Mouse (Mus musculus) neural tube, embryonic 11.5 days (tissue): ENCODE results near the gene Gdap1l1. TPM values are rescaled to one million over a fixed set of nuclear protein-coding genes. Genes with fewer than 3 reads are reported as not detected.
A peak's percentile ranks its signal among the peaks of the same experiment; 100 is the strongest.

Source experiments
- ATAC-seq: fragments of 200-750 bp; cut with Nextera tagmentation; 2 replicates; pipeline ENCODE4 v1.8.0; 2017; ENCODE audit warnings: moderate number of reproducible peaks, mild to moderate bottlenecking, moderate TSS enrichment, moderate library complexity; ENCODE audit not compliant: insufficient read depth, low FRiP score, low TSS enrichment
- DNase-seq: peaks from one replicate; pipeline ENCODE4 v3.0.0-alpha.2; 2015; ENCODE audit warnings: low spot score
- H3K27ac ChIP-seq: fragments of 300-500 bp; sonication (generic); 2 replicates; pipeline ENCODE4 v1.5.1; 2014; ENCODE audit warnings: low read depth, mild to moderate bottlenecking, low read length
- H3K27me3 ChIP-seq: fragments of 300-500 bp; sonication (generic); 2 replicates; pipeline ENCODE4 v1.6.1; 2014; ENCODE audit warnings: mild to moderate bottlenecking, low read length, mixed read lengths; ENCODE audit not compliant: control insufficient read depth, insufficient read depth
- H3K36me3 ChIP-seq: fragments of 300-500 bp; sonication (generic); 2 replicates; pipeline ENCODE4 v1.6.1; 2014; ENCODE audit warnings: mild to moderate bottlenecking, low read length, moderate library complexity, mixed read lengths; ENCODE audit not compliant: control insufficient read depth, insufficient read depth
- H3K4me1 ChIP-seq: fragments of 300-500 bp; sonication (generic); 2 replicates; pipeline ENCODE4 v1.6.1; 2014; ENCODE audit warnings: low read length, mixed read lengths; ENCODE audit not compliant: control insufficient read depth, insufficient read depth
- H3K4me2 ChIP-seq: fragments of 300-500 bp; sonication (generic); 2 replicates; pipeline ENCODE4 v1.6.1; 2014; ENCODE audit warnings: low read depth, mild to moderate bottlenecking, moderate library complexity
- H3K4me3 ChIP-seq: fragments of 300-500 bp; sonication (generic); 2 replicates; pipeline ENCODE4 v1.5.1; 2014; ENCODE audit warnings: low read depth, low read length
- H3K9ac ChIP-seq: fragments of 300-500 bp; sonication (generic); 2 replicates; pipeline ENCODE4 v1.6.1; 2014; ENCODE audit warnings: mild to moderate bottlenecking, low read length
- H3K9me3 ChIP-seq: fragments of 300-500 bp; sonication (generic); 2 replicates; pipeline ENCODE4 v1.6.1; 2016; ENCODE audit warnings: low read length; ENCODE audit not compliant: control insufficient read depth
- WGBS: fragments of 180-500 bp; shearing (Covaris S2); extraction: QIAGEN DNeasy Blood & Tissue Kit; methylation state at CpG from one replicate; pipeline ENCODE4 v1.1.7; 2014; 5-methylcytosine and 5-hydroxymethylcytosine counted together
- polyA plus RNA-seq: library from polyadenylated mRNA; unstranded; fragments of >200 nt; fragmentation: Nextera tagmentation; extraction: Ambion mirVana; gene quantifications from 2 replicates; pipeline ENCODE4 v1.2.1, GENCODE M21; 2014

The Gdap1l1 gene
- 50.4 and 53.8 TPM in 2 replicates for polyA plus RNA-seq

- DNase-seq = peak; percentile 79
- peak within 1 kb of the TSS; percentile 64 for H3K4me3 ChIP-seq
- peak within 1 kb of the TSS; percentile 82 for H3K9ac ChIP-seq
- H3K27me3 ChIP-seq = no peaks in the 10 kb centered on the region; the same call in 1 of the 2 replicates
- H3K4me1 ChIP-seq = no peaks in the 10 kb centered on the region
- no peaks in the 10 kb centered on the region for H3K9me3 ChIP-seq
- peak within 1 kb of the TSS; percentile 37; the same call in 1 of the 2 replicates for H3K27ac ChIP-seq
- no peaks in the 10 kb centered on the region for H3K36me3 ChIP-seq
- peak; percentile 79 for ATAC-seq
- peak within 1 kb of the TSS; percentile 72 for H3K4me2 ChIP-seq
- WGBS = 2% methylated on average over 13 of the region's 18 CpGs
Observed at GRCm38 (mm10) chr2:163438246-163438618, at the start of gene Gdap1l1. TSS of gene Gdap1l1 (plus strand) at chr2:163438476.

GRCm38 (mm10) chr2:163392436-163392835 is 45.8 kb upstream of the Gdap1l1 start:
- Histone ChIP-seq H3K4me3 (no peak overlapping the region), H3K36me3 (no peaks in the 10 kb centered on the region), H3K9ac (no peak overlapping the region), H3K4me1 (no peaks in the 10 kb centered on the region), H3K4me2 (no peak overlapping the region), H3K27me3 (no peaks in the 10 kb centered on the region), H3K27ac (no peak overlapping the region), H3K9me3 (no peaks in the 10 kb centered on the region)
- ATAC-seq = no peak
- 86% methylated on average over 6 of the region's 6 CpGs for WGBS
- no peak for DNase-seq

- Histone ChIP-seq H3K27ac (no peak overlapping the region), H3K27me3 (no peaks in the 10 kb centered on the region), H3K9ac (no peak overlapping the region), H3K4me2 (no peak overlapping the region), H3K4me3 (no peak overlapping the region), H3K9me3 (no peaks in the 10 kb centered on the region), H3K36me3 (no peaks in the 10 kb centered on the region), H3K4me1 (no peaks in the 10 kb centered on the region)
- 91% methylated on average over 10 of the region's 10 CpGs for WGBS
- DNase-seq (no peak), ATAC-seq (no peak)
Observed at GRCm38 (mm10) chr2:163393241-163393640, 45.0 kb upstream of the Gdap1l1 start.

- no peaks in the 10 kb centered on the region for H3K9me3 ChIP-seq
- H3K27me3 ChIP-seq = no peaks in the 10 kb centered on the region
- 70% methylated on average over 6 of the region's 6 CpGs for WGBS
- no peaks in the 10 kb centered on the region for H3K4me1 ChIP-seq
- H3K27ac ChIP-seq = no peak overlapping the region
- ATAC-seq = no peak
- no peak overlapping the region for H3K4me2 ChIP-seq
- DNase-seq = no peak
- H3K36me3 ChIP-seq = no peaks in the 10 kb centered on the region
- no peak overlapping the region for H3K4me3 ChIP-seq
- no peak overlapping the region for H3K9ac ChIP-seq
Observed at GRCm38 (mm10) chr2:163393976-163394375, 44.3 kb upstream of the Gdap1l1 start.

GRCm38 (mm10) chr2:163394977-163395376 is 43.3 kb upstream of the Gdap1l1 start:
- no peak overlapping the region for H3K9ac ChIP-seq
- ATAC-seq (no peak), DNase-seq (no peak)
- H3K36me3 ChIP-seq = no peaks in the 10 kb centered on the region
- H3K9me3 ChIP-seq = no peaks in the 10 kb centered on the region
- no peak overlapping the region for H3K4me3 ChIP-seq
- no peaks in the 10 kb centered on the region for H3K27me3 ChIP-seq
- H3K4me1 ChIP-seq = no peaks in the 10 kb centered on the region
- 80% methylated on average over 6 of the region's 6 CpGs for WGBS
- H3K27ac ChIP-seq = no peak overlapping the region
- H3K4me2 ChIP-seq = no peak overlapping the region

- no peak for DNase-seq
- no peak for ATAC-seq
Observed at GRCm38 (mm10) chr2:163397071-163397470, 41.2 kb upstream of the Gdap1l1 start.

GRCm38 (mm10) chr2:163397905-163398304 is 40.4 kb upstream of the Gdap1l1 start, which contains the start of gene Jph2:
TSS of gene Jph2 (minus strand) at chr2:163397993.
- no peaks in the 10 kb centered on the region for H3K36me3 ChIP-seq
- no peaks in the 10 kb centered on the region for H3K27me3 ChIP-seq
- 13% methylated on average over 10 of the region's 10 CpGs for WGBS
- H3K9ac ChIP-seq = 0 out of 2 replicates have a peak within 1 kb of the TSS, but pooled peaks have one; percentile 12
- no peaks in the 10 kb centered on the region for H3K4me1 ChIP-seq
- 0 out of 2 replicates have a peak within 1 kb of the TSS, but pooled peaks have one; percentile 17 for H3K4me2 ChIP-seq
- no peak for ATAC-seq
- no peak within 1 kb of the TSS for H3K4me3 ChIP-seq
- H3K9me3 ChIP-seq = no peaks in the 10 kb centered on the region
- H3K27ac ChIP-seq = no peak within 1 kb of the TSS
- DNase-seq = peak; percentile 43

More at GRCm38 (mm10) chr2:163397071-163397470, 41.2 kb upstream of the Gdap1l1 start:
- H3K27ac ChIP-seq = no peak overlapping the region
- H3K4me2 ChIP-seq = no peak overlapping the region
- H3K9ac ChIP-seq = no peak overlapping the region
- WGBS = 92% methylated on average over 19 of the region's 19 CpGs
- H3K9me3 ChIP-seq = no peaks in the 10 kb centered on the region
- no peaks in the 10 kb centered on the region for H3K36me3 ChIP-seq
- no peak overlapping the region for H3K4me3 ChIP-seq
- H3K4me1 ChIP-seq = no peaks in the 10 kb centered on the region
- no peaks in the 10 kb centered on the region for H3K27me3 ChIP-seq

GRCm38 (mm10) chr2:163398770-163399169 is 39.5 kb upstream of the Gdap1l1 start:
- WGBS = 85% methylated on average over 4 of the region's 4 CpGs
- H3K4me1 ChIP-seq = no peaks in the 10 kb centered on the region
- no peak overlapping the region for H3K4me2 ChIP-seq
- no peak overlapping the region for H3K27ac ChIP-seq
- H3K9ac ChIP-seq = no peak overlapping the region
- DNase-seq (no peak), ATAC-seq (no peak)
- no peaks in the 10 kb centered on the region for H3K36me3 ChIP-seq
- H3K27me3 ChIP-seq = no peaks in the 10 kb centered on the region
- no peak overlapping the region for H3K4me3 ChIP-seq
- no peaks in the 10 kb centered on the region for H3K9me3 ChIP-seq

GRCm38 (mm10) chr2:163399222-163399621 is 39.1 kb upstream of the Gdap1l1 start:
- H3K9ac ChIP-seq = no peak overlapping the region
- WGBS = 84% methylated on average over 8 of the region's 8 CpGs
- H3K27ac ChIP-seq = no peak overlapping the region
- no peak for DNase-seq
- no peaks in the 10 kb centered on the region for H3K27me3 ChIP-seq
- no peaks in the 10 kb centered on the region for H3K36me3 ChIP-seq
- no peak for ATAC-seq
- H3K4me3 ChIP-seq = no peak overlapping the region
- no peaks in the 10 kb centered on the region for H3K9me3 ChIP-seq
- no peak overlapping the region for H3K4me2 ChIP-seq
- H3K4me1 ChIP-seq = no peaks in the 10 kb centered on the region
